Mouse (Mus musculus): ENCODE measurements around the gene H2al1c. TPM values are rescaled to one million over a fixed set of nuclear protein-coding genes. Genes with fewer than 3 reads are reported as not detected.

H2al1c gene
- total RNA-seq, 2 experiments from 2014 or later: not detected

Other genes with a start within 250 kb of the H2al1c start
- not detected for gene H2al1a, start 6.4 kb upstream of the H2al1c start, total RNA-seq (2021)
- gene H2al1b, start 3.2 kb upstream of the H2al1c start, total RNA-seq (2021): not detected
- gene H2al1d, start 3.2 kb downstream of the H2al1c start, total RNA-seq (2021): not detected
- gene H2al1e, start 6.3 kb downstream of the H2al1c start, total RNA-seq (2021): not detected
- gene H2al1f, start 9.5 kb downstream of the H2al1c start, total RNA-seq (2021): not detected
- not detected for gene H2al1g, start 12.6 kb downstream of the H2al1c start, total RNA-seq (2021)
- gene H2al1h, start 15.8 kb downstream of the H2al1c start, total RNA-seq (2021): not detected
- not detected for gene H2al1i, start 19.0 kb downstream of the H2al1c start, total RNA-seq (2021)
- gene H2al1j, start 22.2 kb downstream of the H2al1c start, total RNA-seq (2021): not detected